Mouse (Mus musculus) midbrain, embryonic 10.5 days (tissue): Measurements from ENCODE around the gene Gm7534. TPM values are rescaled to one million over a fixed set of nuclear protein-coding genes. Genes with fewer than 3 reads are reported as not detected.

Experiments
- DNase-seq: peaks from one replicate; pipeline ENCODE4 v3.0.0-alpha.2; 2017; ENCODE audit warnings: low spot score
- H3K27ac ChIP-seq: fragments of 300-500 bp; sonication (generic); replicated peaks from 2 replicates; pipeline ENCODE4 v1.5.1; 2016; ENCODE audit warnings: mild to moderate bottlenecking
- H3K27me3 ChIP-seq: fragments of 300-500 bp; sonication (generic); 2 replicates; pipeline ENCODE4 v1.6.1; 2016; ENCODE audit warnings: low read depth, mild to moderate bottlenecking; ENCODE audit not compliant: poor library complexity, severe bottlenecking
- H3K36me3 ChIP-seq: fragments of 300-500 bp; sonication (generic); 2 replicates; pipeline ENCODE4 v1.6.1; 2016; ENCODE audit warnings: mild to moderate bottlenecking, moderate library complexity
- H3K4me1 ChIP-seq: fragments of 300-500 bp; sonication (generic); 2 replicates; pipeline ENCODE4 v1.6.1; 2016
- H3K4me3 ChIP-seq: fragments of 300-500 bp; sonication (generic); 2 replicates; pipeline ENCODE4 v1.5.1; 2016; ENCODE audit warnings: mild to moderate bottlenecking, moderate library complexity
- H3K9me3 ChIP-seq: fragments of 300-500 bp; sonication (generic); replicated peaks from 2 replicates; pipeline ENCODE4 v1.6.1; 2016; ENCODE audit warnings: mild to moderate bottlenecking
- WGBS: fragments of 180-500 bp; shearing (Covaris S2); methylation state at CpG from one replicate; pipeline ENCODE4 v1.1.7; 2016; 5-methylcytosine and 5-hydroxymethylcytosine counted together
- polyA plus RNA-seq: library from polyadenylated mRNA; unstranded; fragments of >200 nt; fragmentation: Nextera tagmentation; extraction: Ambion mirVana; gene quantifications from 2 replicates; pipeline ENCODE4 v1.2.1, GENCODE M21; 2016

Gene Gm7534
- not detected in 2 replicates for polyA plus RNA-seq

DNA sequence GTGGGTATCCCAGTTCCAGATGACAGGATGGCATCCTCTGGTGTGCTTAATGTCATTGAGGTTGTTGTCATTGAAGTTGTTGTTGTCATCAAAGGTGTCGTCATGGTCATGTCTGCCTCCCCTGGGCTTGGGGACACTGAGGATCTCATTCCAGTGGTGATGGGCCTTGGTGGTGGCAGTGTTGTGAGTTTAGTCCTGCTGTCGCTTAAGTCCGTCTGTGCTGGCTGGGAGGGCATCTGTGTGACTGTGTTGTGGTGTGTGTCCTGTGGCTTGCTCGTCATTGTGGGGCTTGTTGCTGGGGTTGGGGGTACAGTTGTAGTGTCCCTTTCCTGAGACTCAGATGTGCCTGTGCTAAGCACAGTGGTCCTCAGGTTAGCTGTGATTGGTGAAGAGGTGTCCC lies at the start of gene Gm7534:
Gm7534 (minus strand) TSS at position 101 of the 400 bp plus-strand sequence.
- Histone ChIP-seq H3K9me3 (no peaks in the 10 kb centered on the region), H3K27ac (no peak within 1 kb of the TSS), H3K4me1 (peaks cover 5% of the 10 kb centered on the region; the same call in 1 of the 2 replicates), H3K4me3 (no peak within 1 kb of the TSS), H3K36me3 (no peaks in the 10 kb centered on the region), H3K27me3 (no peaks in the 10 kb centered on the region)
- WGBS, result 97% methylated on average over 4 of the region's 4 CpGs
- no peak for DNase-seq

DNA sequence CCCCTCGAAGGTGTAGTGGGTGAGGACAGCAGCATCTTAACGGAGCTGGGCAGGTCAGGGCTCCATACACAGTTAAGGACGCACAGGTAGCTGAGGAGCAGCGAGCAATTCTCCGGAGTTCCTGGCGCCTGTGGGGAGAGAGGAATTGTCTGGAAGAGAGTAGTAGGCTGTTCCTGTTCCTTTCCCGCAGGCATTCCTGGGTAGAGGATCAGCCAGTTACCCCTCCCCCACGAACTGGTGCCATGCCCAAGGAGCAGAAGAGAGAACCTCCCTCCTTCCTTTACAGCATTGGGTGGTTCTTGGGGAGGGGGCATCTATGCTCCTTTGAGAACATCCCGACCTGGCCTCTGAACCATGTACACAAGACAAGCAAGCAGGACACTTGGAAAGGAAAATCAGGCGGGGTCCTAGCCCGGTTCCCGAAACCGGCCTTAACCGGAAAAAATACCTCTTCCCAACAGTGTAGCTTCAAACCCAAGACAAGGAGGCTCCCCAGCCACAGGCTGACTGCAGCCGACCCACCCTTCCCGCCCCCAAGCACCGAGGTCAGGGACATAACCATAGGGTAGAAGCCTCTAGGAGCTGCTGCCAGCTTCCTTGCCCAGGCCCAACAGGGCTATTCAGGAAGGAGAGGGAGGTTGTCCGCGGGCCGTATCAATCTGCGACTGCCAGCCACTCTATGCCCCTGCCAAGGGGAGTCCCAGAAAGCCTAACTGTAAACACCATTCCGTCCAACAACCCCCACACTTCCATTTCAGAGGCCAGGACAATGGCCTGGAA lies 49.5 kb upstream of the Gm7534 start:
- Histone ChIP-seq H3K27me3 (peaks cover 91% of the 10 kb centered on the region), H3K4me1 (peaks cover 92% of the 10 kb centered on the region), H3K27ac (peak overlapping the region; percentile 86), H3K36me3 (no peaks in the 10 kb centered on the region), H3K9me3 (no peaks in the 10 kb centered on the region), H3K4me3 (peak overlapping the region; percentile 61)
- WGBS, result 2% methylated on average over 22 of the region's 22 CpGs
- DNase-seq, result peak; percentile 54

DNA sequence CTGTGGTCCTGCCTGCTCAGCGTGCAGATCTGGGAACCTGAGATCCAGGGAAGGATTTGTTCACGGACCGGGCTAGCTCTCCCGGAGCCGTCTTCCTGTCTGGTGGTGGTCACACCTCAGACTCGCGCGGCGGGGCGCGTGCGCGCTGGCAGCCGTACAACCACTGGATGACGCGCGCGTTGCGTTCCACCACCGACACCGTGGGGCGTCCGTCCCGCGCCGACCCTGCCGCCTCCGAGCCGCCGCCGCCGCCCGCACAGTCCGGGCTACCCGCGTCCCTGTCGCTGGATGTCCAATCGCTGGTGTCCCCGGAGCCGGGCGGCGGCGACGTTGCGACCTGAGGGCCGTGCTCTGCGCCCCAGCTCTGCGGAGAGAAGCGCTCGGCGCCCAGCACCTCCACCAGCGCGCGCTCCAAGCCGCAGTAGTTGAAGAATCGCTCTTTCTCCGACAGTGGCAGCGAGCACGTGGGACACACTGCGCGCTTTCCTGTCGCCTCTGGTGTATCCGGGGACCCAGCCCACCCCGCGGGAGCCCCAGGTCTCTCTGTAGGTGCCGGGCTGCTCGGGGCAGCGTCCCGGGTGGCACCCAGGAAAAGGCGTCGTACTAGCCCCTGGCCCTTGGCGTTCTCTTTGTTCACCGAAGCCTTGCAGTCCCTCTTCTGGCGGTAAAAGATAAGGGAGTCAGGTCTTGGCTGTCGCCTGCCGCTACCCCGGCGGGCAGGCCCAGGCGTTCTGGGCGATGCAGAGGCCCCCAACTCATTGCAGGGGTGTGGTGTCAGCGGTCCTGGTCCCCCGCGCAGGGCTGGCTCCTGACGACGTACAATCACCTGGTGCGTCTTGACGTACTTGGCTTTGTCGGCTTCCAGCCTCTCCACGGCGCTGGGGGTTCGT lies 48.7 kb upstream of the Gm7534 start:
- no peaks in the 10 kb centered on the region for H3K36me3 ChIP-seq
- H3K4me1 ChIP-seq, result peaks cover 90% of the 10 kb centered on the region
- H3K9me3 ChIP-seq, result no peaks in the 10 kb centered on the region
- under 1% methylated on average over 91 of the region's 91 CpGs for WGBS
- DNase-seq, result peak; percentile 72
- H3K27ac ChIP-seq, result peak overlapping the region; percentile 86
- peaks cover 99% of the 10 kb centered on the region for H3K27me3 ChIP-seq
- peak overlapping the region; percentile 61 for H3K4me3 ChIP-seq

DNA sequence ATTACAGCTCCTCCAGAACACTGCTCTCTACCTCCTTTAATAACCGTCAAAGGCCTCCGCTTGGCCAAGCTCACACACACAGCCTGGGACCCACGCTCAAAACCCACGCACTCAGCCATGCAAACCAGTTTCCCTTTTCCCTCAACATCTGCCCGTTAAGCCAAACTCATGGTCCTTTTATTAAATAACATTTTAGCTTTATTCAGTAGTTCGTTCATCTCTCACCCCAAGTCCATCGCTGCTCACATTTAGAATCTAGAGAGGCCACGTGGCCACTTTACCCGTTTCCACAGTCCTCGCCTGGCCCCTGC lies 48.1 kb upstream of the Gm7534 start:
- H3K27ac ChIP-seq, result peak overlapping the region; percentile 86
- peak overlapping the region; percentile 61 for H3K4me3 ChIP-seq
- peaks cover 90% of the 10 kb centered on the region for H3K4me1 ChIP-seq
- H3K27me3 ChIP-seq, result peaks cover 99% of the 10 kb centered on the region
- H3K36me3 ChIP-seq, result no peaks in the 10 kb centered on the region
- 10% methylated on average over 10 of the region's 10 CpGs for WGBS
- H3K9me3 ChIP-seq, result no peaks in the 10 kb centered on the region
- no peak for DNase-seq

DNA sequence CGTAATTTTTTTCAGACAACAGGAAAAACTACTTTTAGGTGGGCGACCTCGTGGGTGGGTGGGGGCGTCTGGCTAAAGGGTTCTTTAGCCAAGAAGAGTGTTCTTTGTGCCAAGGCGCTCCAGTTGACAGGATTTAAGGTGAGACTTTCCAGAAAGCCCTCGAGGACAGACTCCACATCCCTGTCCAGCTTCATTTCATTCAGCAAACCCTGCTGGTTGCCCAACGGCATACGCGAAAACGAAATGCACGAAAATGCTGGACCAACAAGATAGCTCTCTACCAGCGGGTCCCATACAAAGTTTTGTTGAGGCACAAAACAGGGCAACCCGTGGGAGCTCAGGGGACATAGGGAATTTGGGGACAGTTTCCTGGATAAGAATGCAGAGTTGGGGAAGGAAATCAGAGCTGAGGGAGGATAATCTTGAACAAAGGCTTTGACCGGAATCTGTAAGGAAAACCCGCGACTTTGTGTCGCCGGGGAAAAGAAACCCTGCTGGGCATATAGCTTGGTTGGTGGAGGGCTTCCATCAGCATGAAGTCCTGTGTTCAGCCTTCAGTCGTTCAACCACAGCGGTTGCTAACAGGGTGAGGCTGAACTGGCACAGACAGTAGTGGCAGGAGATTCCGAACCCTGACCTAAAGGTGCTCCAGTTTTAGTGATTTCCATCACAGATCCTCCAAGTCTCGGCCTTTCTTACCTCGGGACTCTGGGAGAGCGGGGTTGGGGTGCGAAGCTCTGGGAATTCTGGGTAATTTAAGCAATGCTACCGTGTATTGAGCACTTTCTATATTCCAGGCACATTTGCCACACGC lies 47.5 kb upstream of the Gm7534 start:
- no peaks in the 10 kb centered on the region for H3K9me3 ChIP-seq
- H3K27ac ChIP-seq, result peak overlapping the region; percentile 46; the same call in 1 of the 2 replicates
- peaks cover 89% of the 10 kb centered on the region for H3K4me1 ChIP-seq

DNA sequence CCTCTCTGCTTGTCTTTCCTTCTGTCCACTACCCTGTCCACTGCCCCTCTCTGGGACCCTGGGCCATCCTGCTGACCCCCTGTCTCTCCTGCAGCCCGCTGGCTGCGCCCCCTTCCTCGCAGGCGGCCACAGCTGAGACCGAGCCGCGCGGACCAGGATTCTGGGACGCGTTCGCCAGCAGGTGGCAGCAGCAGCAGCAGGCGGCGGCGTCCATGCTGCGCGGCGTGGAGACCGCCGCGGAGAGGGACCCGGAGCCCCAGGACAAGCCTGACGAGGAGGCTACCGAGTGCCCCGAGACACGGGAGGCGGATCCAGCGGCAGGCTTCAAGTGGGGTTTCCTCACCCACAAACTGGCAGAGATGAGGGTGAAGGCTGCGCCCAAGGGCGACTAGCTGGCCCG lies 46.8 kb upstream of the Gm7534 start:
- Histone ChIP-seq H3K4me1 (peaks cover 88% of the 10 kb centered on the region), H3K27ac (peak overlapping the region; percentile 46; the same call in 1 of the 2 replicates), H3K36me3 (no peaks in the 10 kb centered on the region), H3K27me3 (peaks cover 87% of the 10 kb centered on the region), H3K4me3 (peak overlapping the region; percentile 61), H3K9me3 (no peaks in the 10 kb centered on the region)
- DNase-seq, result peak; percentile 85
- WGBS, result under 1% methylated on average over 30 of the region's 30 CpGs

More for the DNA sequence above, 47.5 kb upstream of the Gm7534 start:
- Histone ChIP-seq H3K4me3 (peak overlapping the region; percentile 61), H3K27me3 (peaks cover 93% of the 10 kb centered on the region), H3K36me3 (no peaks in the 10 kb centered on the region)
- DNase-seq, result peak; percentile 43
- WGBS, result 5% methylated on average over 27 of the region's 27 CpGs

DNA sequence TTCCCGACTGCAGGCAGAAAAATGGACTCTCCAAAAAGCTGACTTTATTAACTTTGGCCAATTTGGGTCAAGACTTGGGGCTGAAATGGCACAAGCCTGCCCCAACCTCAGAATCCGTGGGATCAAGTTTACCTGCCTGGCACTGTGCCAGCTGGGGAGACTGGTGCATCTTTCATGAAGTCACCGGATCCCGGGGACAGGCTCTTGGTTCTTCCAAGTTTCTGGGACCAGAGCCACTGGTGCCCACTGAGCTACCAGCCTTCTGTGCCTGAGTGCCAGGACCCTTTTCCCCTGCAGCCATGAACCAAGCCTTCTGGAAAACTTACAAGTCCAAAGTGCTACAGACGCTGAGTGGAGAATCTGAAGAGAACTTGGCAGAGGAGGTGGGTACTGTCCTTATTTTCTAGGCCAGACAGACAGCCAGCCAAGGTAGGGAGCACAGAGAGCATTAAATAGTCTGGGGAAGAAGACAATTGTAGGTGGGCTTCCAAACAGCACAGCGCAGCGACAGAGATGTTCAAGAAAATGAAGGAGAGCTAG lies 44.0 kb upstream of the Gm7534 start, which contains the start of gene Gm30191:
Gm30191 (plus strand) TSS at position 217 of the 540 bp plus-strand sequence.
- DNase-seq, result no peak
- Histone ChIP-seq H3K9me3 (no peaks in the 10 kb centered on the region), H3K27ac (peak within 1 kb of the TSS; percentile 84), H3K4me3 (peak within 1 kb of the TSS; percentile 88), H3K4me1 (peaks cover 73% of the 10 kb centered on the region), H3K36me3 (peaks cover 15% of the 10 kb centered on the region), H3K27me3 (peaks cover 58% of the 10 kb centered on the region)
- 78% methylated on average over 7 of the region's 7 CpGs for WGBS

DNA sequence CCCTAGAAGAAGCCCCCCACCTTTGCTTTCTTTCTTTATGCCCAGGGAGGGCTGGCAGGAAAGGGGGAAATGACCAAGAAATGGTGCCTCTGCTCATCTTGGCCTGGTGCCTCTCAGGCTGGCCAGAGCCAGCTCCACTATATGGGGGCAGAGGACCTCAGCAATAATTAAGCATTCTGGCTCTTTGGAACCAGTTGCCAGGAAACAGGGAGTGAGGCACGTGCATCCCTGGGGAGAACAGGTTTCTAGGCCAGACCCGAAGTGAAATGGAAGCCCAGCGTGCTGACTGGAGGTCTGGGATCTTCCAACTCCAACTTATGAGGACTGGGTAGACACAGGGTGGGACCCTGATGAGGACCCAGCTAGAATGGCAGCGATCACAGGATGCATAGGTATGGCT lies 43.5 kb upstream of the Gm7534 start:
- no peaks in the 10 kb centered on the region for H3K9me3 ChIP-seq
- peak overlapping the region; percentile 88; the same call in 1 of the 2 replicates for H3K4me3 ChIP-seq
- H3K4me1 ChIP-seq, result peaks cover 67% of the 10 kb centered on the region
- peaks cover 15% of the 10 kb centered on the region for H3K36me3 ChIP-seq
- H3K27ac ChIP-seq, result peak overlapping the region; percentile 84
- peaks cover 53% of the 10 kb centered on the region for H3K27me3 ChIP-seq
- no peak for DNase-seq
- 32% methylated on average over 4 of the region's 4 CpGs for WGBS

DNA sequence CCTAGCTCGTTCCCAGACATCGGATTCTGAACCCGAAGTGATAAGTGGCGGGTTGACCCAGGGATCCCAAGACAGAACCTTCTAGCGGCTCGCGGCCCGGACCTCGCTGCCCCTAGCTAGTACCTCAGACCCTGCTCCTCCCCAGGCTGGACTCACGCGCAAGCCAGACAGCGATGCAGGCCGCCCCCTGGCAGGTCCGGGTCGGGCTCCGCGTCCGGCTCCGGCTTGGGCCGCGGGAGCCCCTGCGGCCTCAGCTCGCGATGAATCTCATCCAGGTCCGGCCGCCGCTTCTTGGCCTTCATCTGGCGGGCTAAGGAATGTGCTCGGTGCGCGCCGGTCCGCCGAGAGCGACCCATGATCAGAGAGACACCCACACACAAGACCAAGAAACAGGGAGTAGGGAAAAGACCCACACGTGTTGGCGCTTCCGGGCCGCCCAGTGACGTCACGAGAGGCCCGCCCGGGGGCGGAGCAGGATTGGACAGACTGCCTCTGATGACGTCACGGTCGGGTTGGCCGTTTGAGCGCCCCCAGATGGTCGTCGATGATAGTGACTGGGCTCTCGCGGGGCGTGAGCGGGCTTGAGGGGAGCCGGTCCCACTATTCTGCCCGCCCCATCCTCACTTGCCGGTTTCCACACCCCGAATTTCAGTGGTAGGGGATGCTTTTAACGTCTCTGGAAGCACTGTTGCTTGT lies 42.5 kb upstream of the Gm7534 start, which contains the start of gene Zfp593:
Zfp593 (minus strand) TSS at position 445 of the 696 bp plus-strand sequence.
- Histone ChIP-seq H3K27ac (peak within 1 kb of the TSS; percentile 84), H3K4me1 (peaks cover 58% of the 10 kb centered on the region), H3K36me3 (peaks cover 15% of the 10 kb centered on the region), H3K4me3 (peak within 1 kb of the TSS; percentile 88), H3K9me3 (no peaks in the 10 kb centered on the region), H3K27me3 (peaks cover 43% of the 10 kb centered on the region)
- under 1% methylated on average over 60 of the region's 60 CpGs for WGBS
- DNase-seq, result peak; percentile 94

DNA sequence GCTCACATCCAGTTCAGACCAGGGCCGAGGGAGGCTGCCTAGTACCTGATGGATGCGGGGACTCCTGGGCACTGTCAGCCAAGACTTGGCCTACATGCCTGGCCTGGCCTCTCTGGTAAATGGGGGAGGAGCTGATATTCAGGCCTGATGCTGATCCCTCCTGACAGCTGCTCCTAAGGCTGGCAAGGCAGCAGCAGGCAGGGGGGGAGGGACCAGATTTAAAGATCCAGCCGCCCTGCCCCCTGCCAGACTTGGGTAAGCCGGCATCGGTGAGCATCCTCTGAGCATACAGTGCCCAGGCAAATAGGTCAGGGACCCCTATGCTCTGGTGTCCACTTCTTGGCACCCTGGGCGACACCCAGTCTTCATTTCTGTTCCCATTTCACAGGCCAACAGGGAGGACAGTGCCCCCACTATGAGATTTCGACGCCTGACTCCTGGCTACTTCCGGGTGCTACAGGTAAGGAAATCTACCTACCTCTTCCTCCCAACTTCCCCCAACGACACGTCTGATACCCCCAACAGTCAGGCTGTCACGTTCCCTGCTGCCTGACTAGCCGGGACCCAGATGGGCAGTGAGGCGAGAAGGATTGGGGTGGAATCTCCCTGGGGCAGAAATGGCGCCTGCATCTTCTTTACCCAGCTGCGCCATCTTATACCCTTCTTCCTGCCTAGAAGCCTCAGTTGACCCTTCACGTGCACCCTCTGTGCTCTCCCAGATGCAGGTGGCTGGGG lies 40.9 kb upstream of the Gm7534 start, which contains the start of gene E130218I03Rik:
E130218I03Rik (plus strand) TSS at position 147 of the 735 bp plus-strand sequence.
- Histone ChIP-seq H3K4me3 (peak within 1 kb of the TSS; percentile 88), H3K27ac (no peak within 1 kb of the TSS), H3K36me3 (peaks cover 15% of the 10 kb centered on the region), H3K27me3 (peaks cover 31% of the 10 kb centered on the region), H3K9me3 (no peaks in the 10 kb centered on the region), H3K4me1 (peaks cover 46% of the 10 kb centered on the region)
- no peak for DNase-seq
- 93% methylated on average over 17 of the region's 17 CpGs for WGBS

DNA sequence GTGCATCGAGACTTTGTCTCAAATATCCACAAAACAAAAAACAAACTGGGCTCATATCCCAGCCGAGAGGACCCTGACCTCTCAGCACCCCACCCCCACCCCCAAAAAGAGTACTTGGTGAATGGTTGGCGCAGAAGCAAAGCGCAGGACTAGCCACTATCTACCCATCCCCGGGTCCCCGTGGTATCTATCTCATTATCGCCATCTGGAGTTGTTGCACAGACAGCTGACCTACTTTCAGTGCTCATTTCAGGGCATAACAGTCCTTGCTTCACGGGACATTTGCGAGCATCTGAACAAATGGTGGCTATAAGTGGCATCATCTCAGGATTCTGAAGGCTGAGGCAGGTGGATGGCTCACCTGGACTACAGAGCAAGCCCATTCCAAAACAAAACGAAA lies 35.9 kb upstream of the Gm7534 start:
- WGBS, result 15% methylated on average over 10 of the region's 10 CpGs
- Histone ChIP-seq H3K27me3 (peaks cover 36% of the 10 kb centered on the region), H3K27ac (no peak overlapping the region), H3K4me1 (peaks cover 13% of the 10 kb centered on the region), H3K4me3 (peak overlapping the region; percentile 30), H3K36me3 (peaks cover 9% of the 10 kb centered on the region), H3K9me3 (no peaks in the 10 kb centered on the region)
- DNase-seq, result no peak
